Mouse (Mus musculus): Measurements from ENCODE around the gene Grxcr1. TPM values are rescaled to one million over a fixed set of nuclear protein-coding genes. Genes with fewer than 3 reads are reported as not detected.

Grxcr1 gene
- not detected in 2 replicates for polyA plus RNA-seq (2015; fragmentation: Nextera tagmentation; extraction: Ambion mirVana)

- Histone ChIP-seq H3K27me3 (ENCODE audit: control insufficient read depth, insufficient read depth, low read length) (no peaks in the 10 kb centered on the region), H3K4me3 (ENCODE audit: low read length) (no peak within 1 kb of the TSS), H3K9ac (ENCODE audit: low read length) (no peak within 1 kb of the TSS), H3K4me2 (ENCODE audit: low read depth, low read length) (no peak within 1 kb of the TSS), H3K36me3 (ENCODE audit: control insufficient read depth, insufficient read depth) (no peaks in the 10 kb centered on the region), H3K27ac (ENCODE audit: low read length) (no peak within 1 kb of the TSS), H3K9me3 (replicated peaks; ENCODE audit: control insufficient read depth, low read length) (no peaks in the 10 kb centered on the region), H3K4me1 (ENCODE audit: control insufficient read depth, insufficient read depth, low read length) (no peaks in the 10 kb centered on the region)
- ATAC-seq (replicated peaks; ENCODE audit: extremely low read depth, insufficient read depth, low FRiP score): no peak
- WGBS: 85% methylated on average over 6 of the region's 6 CpGs
Observed at GRCm38 (mm10) chr5:68031744-68032143, at the start of gene Grxcr1. Grxcr1 (plus strand) TSS chr5:68031835.

- no peak overlapping the region for H3K9ac ChIP-seq (ENCODE audit: low read length)
- no peaks in the 10 kb centered on the region for H3K4me1 ChIP-seq (ENCODE audit: control insufficient read depth, insufficient read depth, low read length)
- no peaks in the 10 kb centered on the region for H3K9me3 ChIP-seq (replicated peaks; ENCODE audit: control insufficient read depth, low read length)
- no peak overlapping the region for H3K27ac ChIP-seq (ENCODE audit: low read length)
- no peaks in the 10 kb centered on the region for H3K36me3 ChIP-seq (ENCODE audit: control insufficient read depth, insufficient read depth)
- H3K27me3 ChIP-seq (ENCODE audit: control insufficient read depth, insufficient read depth, low read length): no peaks in the 10 kb centered on the region
- 66% methylated on average over 3 of the region's 3 CpGs for WGBS
- no peak for ATAC-seq (replicated peaks; ENCODE audit: extremely low read depth, insufficient read depth, low FRiP score)
- H3K4me2 ChIP-seq (ENCODE audit: low read depth, low read length): no peak overlapping the region
- no peak overlapping the region for H3K4me3 ChIP-seq (ENCODE audit: low read length)
Observed at GRCm38 (mm10) chr5:67981946-67982526, 49.6 kb upstream of the Grxcr1 start.

- no peaks in the 10 kb centered on the region for H3K36me3 ChIP-seq (ENCODE audit: control insufficient read depth, insufficient read depth)
- no peak overlapping the region for H3K27ac ChIP-seq (ENCODE audit: low read length)
- no peak overlapping the region for H3K4me2 ChIP-seq (ENCODE audit: low read depth, low read length)
- no peak overlapping the region for H3K9ac ChIP-seq (ENCODE audit: low read length)
- H3K27me3 ChIP-seq (ENCODE audit: control insufficient read depth, insufficient read depth, low read length): no peaks in the 10 kb centered on the region
- H3K4me1 ChIP-seq (ENCODE audit: control insufficient read depth, insufficient read depth, low read length): no peaks in the 10 kb centered on the region
- ATAC-seq (replicated peaks; ENCODE audit: extremely low read depth, insufficient read depth, low FRiP score): no peak
- H3K4me3 ChIP-seq (ENCODE audit: low read length): no peak overlapping the region
- no peaks in the 10 kb centered on the region for H3K9me3 ChIP-seq (replicated peaks; ENCODE audit: control insufficient read depth, low read length)
Observed at GRCm38 (mm10) chr5:67990426-67990825, 41.2 kb upstream of the Grxcr1 start.

GRCm38 (mm10) chr5:68002611-68003010 is 29.0 kb upstream of the Grxcr1 start:
- no peak overlapping the region for H3K4me2 ChIP-seq (ENCODE audit: low read depth, low read length)
- WGBS: 82% methylated on average over 6 of the region's 6 CpGs
- H3K9me3 ChIP-seq (replicated peaks; ENCODE audit: control insufficient read depth, low read length): no peaks in the 10 kb centered on the region
- H3K4me3 ChIP-seq (ENCODE audit: low read length): no peak overlapping the region
- no peak overlapping the region for H3K9ac ChIP-seq (ENCODE audit: low read length)
- H3K36me3 ChIP-seq (ENCODE audit: control insufficient read depth, insufficient read depth): no peaks in the 10 kb centered on the region
- H3K27ac ChIP-seq (ENCODE audit: low read length): no peak overlapping the region
- ATAC-seq (replicated peaks; ENCODE audit: extremely low read depth, insufficient read depth, low FRiP score): no peak
- no peaks in the 10 kb centered on the region for H3K27me3 ChIP-seq (ENCODE audit: control insufficient read depth, insufficient read depth, low read length)
- no peaks in the 10 kb centered on the region for H3K4me1 ChIP-seq (ENCODE audit: control insufficient read depth, insufficient read depth, low read length)

GRCm38 (mm10) chr5:68003904-68004303 is 27.7 kb upstream of the Grxcr1 start:
- H3K4me2 ChIP-seq (ENCODE audit: low read depth, low read length): no peak overlapping the region
- no peak overlapping the region for H3K27ac ChIP-seq (ENCODE audit: low read length)
- no peak overlapping the region for H3K4me3 ChIP-seq (ENCODE audit: low read length)
- no peak for ATAC-seq (replicated peaks; ENCODE audit: extremely low read depth, insufficient read depth, low FRiP score)
- no peaks in the 10 kb centered on the region for H3K27me3 ChIP-seq (ENCODE audit: control insufficient read depth, insufficient read depth, low read length)
- no peaks in the 10 kb centered on the region for H3K36me3 ChIP-seq (ENCODE audit: control insufficient read depth, insufficient read depth)
- no peak overlapping the region for H3K9ac ChIP-seq (ENCODE audit: low read length)
- H3K4me1 ChIP-seq (ENCODE audit: control insufficient read depth, insufficient read depth, low read length): no peaks in the 10 kb centered on the region
- 63% methylated on average over 2 of the region's 2 CpGs for WGBS
- no peaks in the 10 kb centered on the region for H3K9me3 ChIP-seq (replicated peaks; ENCODE audit: control insufficient read depth, low read length)

- 77% methylated on average over 2 of the region's 2 CpGs for WGBS
- Histone ChIP-seq H3K4me1 (ENCODE audit: control insufficient read depth, insufficient read depth, low read length) (no peaks in the 10 kb centered on the region), H3K27ac (ENCODE audit: low read length) (no peak overlapping the region), H3K9me3 (replicated peaks; ENCODE audit: control insufficient read depth, low read length) (no peaks in the 10 kb centered on the region), H3K27me3 (ENCODE audit: control insufficient read depth, insufficient read depth, low read length) (no peaks in the 10 kb centered on the region), H3K9ac (ENCODE audit: low read length) (no peak overlapping the region), H3K36me3 (ENCODE audit: control insufficient read depth, insufficient read depth) (no peaks in the 10 kb centered on the region), H3K4me3 (ENCODE audit: low read length) (no peak overlapping the region), H3K4me2 (ENCODE audit: low read depth, low read length) (no peak overlapping the region)
- no peak for ATAC-seq (replicated peaks; ENCODE audit: extremely low read depth, insufficient read depth, low FRiP score)
Observed at GRCm38 (mm10) chr5:68004419-68004818, 27.2 kb upstream of the Grxcr1 start.

- no peak for ATAC-seq (replicated peaks; ENCODE audit: extremely low read depth, insufficient read depth, low FRiP score)
- Histone ChIP-seq H3K9ac (ENCODE audit: low read length) (no peak overlapping the region), H3K4me2 (ENCODE audit: low read depth, low read length) (no peak overlapping the region), H3K27ac (ENCODE audit: low read length) (no peak overlapping the region), H3K4me3 (ENCODE audit: low read length) (no peak overlapping the region), H3K9me3 (replicated peaks; ENCODE audit: control insufficient read depth, low read length) (no peaks in the 10 kb centered on the region), H3K36me3 (ENCODE audit: control insufficient read depth, insufficient read depth) (no peaks in the 10 kb centered on the region), H3K27me3 (ENCODE audit: control insufficient read depth, insufficient read depth, low read length) (no peaks in the 10 kb centered on the region), H3K4me1 (ENCODE audit: control insufficient read depth, insufficient read depth, low read length) (peaks cover 7% of the 10 kb centered on the region)
- 58% methylated on average over 4 of the region's 4 CpGs for WGBS
Observed at GRCm38 (mm10) chr5:68007074-68007473, 24.6 kb upstream of the Grxcr1 start.

GRCm38 (mm10) chr5:68011569-68011968 is 20.1 kb upstream of the Grxcr1 start:
- Histone ChIP-seq H3K36me3 (ENCODE audit: control insufficient read depth, insufficient read depth) (no peaks in the 10 kb centered on the region), H3K4me2 (ENCODE audit: low read depth, low read length) (peak overlapping the region; percentile 21), H3K27ac (ENCODE audit: low read length) (peak overlapping the region; percentile 68), H3K9me3 (replicated peaks; ENCODE audit: control insufficient read depth, low read length) (no peaks in the 10 kb centered on the region), H3K4me1 (ENCODE audit: control insufficient read depth, insufficient read depth, low read length) (peaks cover 11% of the 10 kb centered on the region), H3K4me3 (ENCODE audit: low read length) (no peak overlapping the region), H3K9ac (ENCODE audit: low read length) (no peak overlapping the region), H3K27me3 (ENCODE audit: control insufficient read depth, insufficient read depth, low read length) (0 out of 2 replicates have a peak, but pooled peaks cover 2% of the 10 kb centered on the region)
- WGBS: 16% methylated on average over 3 of the region's 3 CpGs
- ATAC-seq (replicated peaks; ENCODE audit: extremely low read depth, insufficient read depth, low FRiP score): peak; percentile 18; the same call in 1 of the 2 replicates

- Histone ChIP-seq H3K4me3 (ENCODE audit: low read length) (no peak overlapping the region), H3K9ac (ENCODE audit: low read length) (no peak overlapping the region), H3K4me2 (ENCODE audit: low read depth, low read length) (no peak overlapping the region), H3K27ac (ENCODE audit: low read length) (0 out of 2 replicates have a peak overlapping the region, but pooled peaks have one; percentile 46), H3K9me3 (replicated peaks; ENCODE audit: control insufficient read depth, low read length) (no peaks in the 10 kb centered on the region), H3K4me1 (ENCODE audit: control insufficient read depth, insufficient read depth, low read length) (peaks cover 11% of the 10 kb centered on the region), H3K36me3 (ENCODE audit: control insufficient read depth, insufficient read depth) (no peaks in the 10 kb centered on the region), H3K27me3 (ENCODE audit: control insufficient read depth, insufficient read depth, low read length) (0 out of 2 replicates have a peak, but pooled peaks cover 2% of the 10 kb centered on the region)
- WGBS: 17% methylated on average over 4 of the region's 4 CpGs
- ATAC-seq (replicated peaks; ENCODE audit: extremely low read depth, insufficient read depth, low FRiP score): no peak
Observed at GRCm38 (mm10) chr5:68012618-68013017, 19.0 kb upstream of the Grxcr1 start.

Data from heart, embryonic 16.5 days (tissue).